Mouse (Mus musculus) embryonic facial prominence, embryonic 13.5 days (tissue): ENCODE data around the gene Naglu. TPM values are rescaled to one million over a fixed set of nuclear protein-coding genes. Genes with fewer than 3 reads are reported as not detected.

Experiments used
- ATAC-seq: fragments of 200-750 bp; cut with Nextera tagmentation; 2 replicates; pipeline ENCODE4 v1.8.0; 2017; ENCODE audit warnings: low read depth; ENCODE audit not compliant: insufficient number of reproducible peaks, insufficient read depth, low FRiP score, low TSS enrichment
- H3K27ac ChIP-seq: fragments of 300-500 bp; sonication (generic); 2 replicates; pipeline ENCODE4 v1.5.1; 2015; ENCODE audit warnings: moderate library complexity, mild to moderate bottlenecking, inconsistent platforms
- H3K27me3 ChIP-seq: fragments of 300-500 bp; sonication (generic); 2 replicates; pipeline ENCODE4 v1.6.1; 2015; ENCODE audit warnings: mild to moderate bottlenecking, inconsistent platforms
- H3K36me3 ChIP-seq: fragments of 300-500 bp; sonication (generic); 2 replicates; pipeline ENCODE4 v1.6.1; 2015; ENCODE audit warnings: mild to moderate bottlenecking, inconsistent platforms
- H3K4me1 ChIP-seq: fragments of 300-500 bp; sonication (generic); 2 replicates; pipeline ENCODE4 v1.6.1; 2015; ENCODE audit warnings: inconsistent platforms
- H3K4me2 ChIP-seq: fragments of 300-500 bp; sonication (generic); 2 replicates; pipeline ENCODE4 v1.6.1; 2015; ENCODE audit warnings: moderate library complexity, mild to moderate bottlenecking, inconsistent platforms
- H3K4me3 ChIP-seq: fragments of 300-500 bp; sonication (generic); 2 replicates; pipeline ENCODE4 v1.5.1; 2015; ENCODE audit warnings: mild to moderate bottlenecking, inconsistent platforms
- H3K9ac ChIP-seq: fragments of 300-500 bp; sonication (generic); 2 replicates; pipeline ENCODE4 v1.6.1; 2015; ENCODE audit warnings: mild to moderate bottlenecking, inconsistent platforms
- H3K9me3 ChIP-seq: fragments of 300-500 bp; sonication (generic); 2 replicates; pipeline ENCODE4 v1.6.1; 2016; ENCODE audit warnings: inconsistent platforms
- WGBS: fragments of 180-500 bp; shearing (Covaris S2); methylation state at CpG from one replicate; pipeline ENCODE4 v1.1.7; 2015; ENCODE audit warnings: mixed read lengths; 5-methylcytosine and 5-hydroxymethylcytosine counted together
- polyA plus RNA-seq: library from polyadenylated mRNA; unstranded; fragments of >200 nt; fragmentation: Nextera tagmentation; extraction: Ambion mirVana; gene quantifications from 2 replicates; pipeline ENCODE4 v1.2.1, GENCODE M21; 2015

The Naglu gene
- polyA plus RNA-seq, 1 experiment from 2014 or later = 9.0 TPM

DNA sequence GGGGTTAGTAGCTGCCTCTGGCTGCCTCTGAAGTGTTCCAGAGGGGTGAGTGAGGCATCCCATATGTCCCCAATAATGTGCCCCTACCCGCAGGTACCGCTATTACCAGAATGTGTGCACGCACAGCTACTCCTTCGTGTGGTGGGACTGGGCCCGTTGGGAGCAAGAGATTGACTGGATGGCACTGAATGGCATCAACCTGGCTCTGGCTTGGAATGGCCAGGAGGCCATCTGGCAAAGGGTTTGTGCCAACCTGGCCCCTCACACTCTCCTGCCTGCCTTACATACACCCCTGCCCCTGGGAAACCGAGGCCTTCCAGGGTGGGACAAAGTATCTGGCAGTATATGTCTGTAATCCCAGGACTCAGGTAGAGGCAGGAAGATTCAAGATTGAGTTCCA lies 1.2 kb downstream of the Naglu start:
- H3K27me3 ChIP-seq = peaks cover 32% of the 10 kb centered on the region
- peak overlapping the region; percentile 98 for H3K4me2 ChIP-seq
- no peak overlapping the region for H3K27ac ChIP-seq
- H3K36me3 ChIP-seq = no peaks in the 10 kb centered on the region
- no peak overlapping the region; the same call in 1 of the 2 replicates for H3K4me3 ChIP-seq
- 68% methylated on average over 6 of the region's 6 CpGs for WGBS
- H3K9me3 ChIP-seq = no peaks in the 10 kb centered on the region
- ATAC-seq = no peak
- peaks cover 21% of the 10 kb centered on the region for H3K4me1 ChIP-seq
- no peak overlapping the region for H3K9ac ChIP-seq

DNA sequence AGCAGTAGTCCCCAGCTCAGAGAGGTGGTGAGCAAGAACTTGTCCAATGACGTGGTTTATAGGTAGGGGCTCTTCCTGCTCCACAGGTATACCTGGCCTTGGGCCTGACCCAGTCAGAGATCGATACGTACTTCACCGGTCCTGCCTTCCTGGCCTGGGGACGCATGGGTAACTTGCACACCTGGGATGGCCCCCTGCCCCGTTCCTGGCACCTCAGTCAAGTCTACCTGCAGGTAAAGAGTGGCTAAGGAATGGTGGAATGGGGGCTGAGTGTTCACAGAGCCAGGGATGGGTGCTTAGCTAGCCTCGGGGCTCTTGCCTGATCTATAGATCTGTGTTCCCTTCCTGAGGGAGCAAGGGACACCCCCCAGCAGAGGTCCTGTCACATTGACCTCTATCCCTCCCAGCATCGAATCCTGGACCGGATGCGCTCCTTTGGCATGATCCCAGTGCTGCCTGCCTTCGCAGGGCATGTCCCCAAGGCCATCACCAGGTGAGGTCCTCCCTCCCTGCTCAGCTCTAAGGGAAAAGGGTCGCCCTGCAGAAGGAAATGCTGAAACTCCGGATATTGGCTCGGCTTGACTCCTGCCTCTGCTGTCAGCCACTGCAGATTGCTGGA lies 2.1 kb downstream of the Naglu start:
- Histone ChIP-seq H3K4me3 (no peak overlapping the region), H3K9ac (no peak overlapping the region), H3K27me3 (peaks cover 41% of the 10 kb centered on the region), H3K4me2 (no peak overlapping the region), H3K9me3 (no peaks in the 10 kb centered on the region), H3K4me1 (peaks cover 16% of the 10 kb centered on the region), H3K36me3 (no peaks in the 10 kb centered on the region), H3K27ac (no peak overlapping the region)
- no peak for ATAC-seq
- WGBS = 63% methylated on average over 14 of the region's 14 CpGs

DNA sequence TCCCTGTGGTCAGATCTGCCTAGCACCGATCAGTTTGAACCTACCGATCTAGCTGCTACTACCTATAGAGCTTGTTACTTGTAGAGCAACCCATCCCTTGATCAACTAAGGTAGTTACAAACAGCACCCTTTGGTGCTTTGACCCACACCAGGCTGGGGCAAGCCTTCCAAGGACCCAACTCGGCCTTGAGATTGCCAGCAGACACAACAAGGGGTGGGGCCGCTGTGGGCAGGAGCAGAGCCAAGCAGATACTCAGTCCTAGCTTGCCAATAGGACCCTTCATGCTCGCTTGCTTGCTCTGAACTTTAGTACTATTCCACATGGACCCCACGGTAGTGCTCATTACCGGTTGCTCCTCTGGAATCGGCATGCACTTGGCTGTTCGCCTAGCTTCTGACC lies 8.3 kb downstream of the Naglu start, which contains the start of gene Hsd17b1:
Gene Hsd17b1, plus strand, starts transcription at position 291 of the 400 bp plus-strand sequence.
- Histone ChIP-seq H3K27me3 (peaks cover 61% of the 10 kb centered on the region), H3K36me3 (no peaks in the 10 kb centered on the region), H3K4me3 (0 out of 2 replicates have a peak within 1 kb of the TSS, but pooled peaks have one; percentile 24), H3K4me1 (peaks cover 16% of the 10 kb centered on the region), H3K9ac (no peak within 1 kb of the TSS), H3K27ac (no peak within 1 kb of the TSS), H3K9me3 (no peaks in the 10 kb centered on the region), H3K4me2 (peak within 1 kb of the TSS; percentile 49; the same call in 1 of the 2 replicates)
- WGBS = 69% methylated on average over 9 of the region's 9 CpGs
- no peak for ATAC-seq

GRCm38 (mm10) chr11:101079746-101080145 lies 9.9 kb downstream of the Naglu start:
- ATAC-seq = no peak
- H3K36me3 ChIP-seq = peaks cover 3% of the 10 kb centered on the region; the same call in 1 of the 2 replicates
- 2% methylated on average over 27 of the region's 27 CpGs for WGBS
- peaks cover 24% of the 10 kb centered on the region for H3K4me1 ChIP-seq
- no peaks in the 10 kb centered on the region for H3K9me3 ChIP-seq
- H3K4me2 ChIP-seq = peak overlapping the region; percentile 49
- no peak overlapping the region for H3K27ac ChIP-seq
- H3K4me3 ChIP-seq = peak overlapping the region; percentile 24
- H3K27me3 ChIP-seq = peaks cover 58% of the 10 kb centered on the region
- peak overlapping the region; percentile 28; the same call in 1 of the 2 replicates for H3K9ac ChIP-seq

- Histone ChIP-seq H3K9me3 (no peaks in the 10 kb centered on the region), H3K27me3 (peaks cover 58% of the 10 kb centered on the region), H3K4me1 (peaks cover 24% of the 10 kb centered on the region), H3K27ac (no peak overlapping the region), H3K4me2 (no peak overlapping the region), H3K9ac (no peak overlapping the region), H3K4me3 (no peak overlapping the region), H3K36me3 (peaks cover 10% of the 10 kb centered on the region)
- no peak for ATAC-seq
- 51% methylated on average over 5 of the region's 5 CpGs for WGBS
Measured at GRCm38 (mm10) chr11:101080421-101080820, 10.6 kb downstream of the Naglu start.

DNA sequence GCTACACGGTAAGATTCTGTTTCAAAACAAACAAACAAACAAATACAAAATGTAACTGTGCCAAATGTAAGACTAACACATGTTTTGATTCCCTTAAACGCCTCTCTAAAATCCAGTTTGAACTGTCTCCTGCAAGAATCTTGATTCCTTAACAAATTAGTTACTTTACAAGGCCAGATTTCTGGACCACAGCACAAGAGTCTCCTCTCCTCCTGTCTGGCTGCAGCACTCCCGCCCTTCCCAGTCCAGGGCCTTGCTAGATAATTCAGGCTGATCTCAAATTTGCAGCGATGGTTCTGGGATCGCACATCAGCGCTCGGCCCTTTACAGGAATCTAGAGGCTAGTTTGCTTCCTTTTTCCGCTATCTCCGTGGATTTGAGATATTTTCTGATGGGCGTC lies 11.8 kb downstream of the Naglu start:
- H3K9ac ChIP-seq = peak overlapping the region; percentile 88
- H3K9me3 ChIP-seq = no peaks in the 10 kb centered on the region

DNA sequence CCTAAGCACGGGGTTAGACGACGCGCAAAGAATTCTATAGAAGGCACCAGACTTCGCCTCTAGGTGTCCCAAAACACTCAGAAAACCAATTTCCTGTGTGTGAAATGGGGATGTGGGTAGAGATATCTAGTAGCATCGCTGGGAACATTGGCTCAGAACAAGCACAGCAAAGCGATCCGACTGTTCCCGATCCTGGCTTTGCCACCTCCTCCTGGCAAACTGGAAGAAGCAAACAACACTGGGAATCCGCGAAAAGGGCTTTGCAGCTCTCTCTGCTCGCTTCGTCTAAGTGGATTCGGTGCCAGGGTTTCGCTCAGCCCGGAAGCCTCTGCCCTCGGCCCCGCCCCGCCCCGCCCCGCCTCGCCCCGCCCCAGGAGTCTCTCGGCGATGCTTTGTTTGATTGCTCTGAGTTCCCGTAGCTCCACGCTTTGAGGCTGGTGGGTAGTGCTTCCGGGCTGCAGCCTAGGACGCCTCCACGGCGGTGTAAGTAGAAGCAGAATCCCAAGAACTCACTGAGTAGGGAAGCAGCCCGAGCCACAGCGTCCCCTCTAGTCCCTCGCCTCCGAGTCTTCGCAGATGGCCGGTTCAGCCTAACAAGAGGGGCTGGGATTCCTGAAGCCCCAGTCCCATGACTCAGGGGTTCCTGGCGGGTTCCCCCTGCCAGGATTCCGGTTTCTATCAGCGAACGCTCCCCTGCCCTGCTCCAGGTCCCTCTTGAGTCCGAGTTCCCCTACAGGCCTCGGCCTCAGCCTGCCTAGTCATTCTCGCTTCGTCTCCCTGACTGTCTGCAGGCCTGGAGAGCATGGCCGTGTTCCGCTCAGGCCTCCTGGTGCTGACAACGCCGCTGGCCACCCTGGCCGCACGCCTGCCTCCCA lies 12.6 kb downstream of the Naglu start, which contains the start of gene Coasy:
Gene Coasy, plus strand, starts transcription at position 358 of the 875 bp plus-strand sequence.
- Histone ChIP-seq H3K9ac (peak within 1 kb of the TSS; percentile 88), H3K4me1 (peaks cover 34% of the 10 kb centered on the region), H3K4me2 (peak within 1 kb of the TSS; percentile 99), H3K9me3 (no peaks in the 10 kb centered on the region), H3K27ac (peak within 1 kb of the TSS; percentile 87), H3K36me3 (peaks cover 15% of the 10 kb centered on the region), H3K27me3 (peaks cover 44% of the 10 kb centered on the region), H3K4me3 (peak within 1 kb of the TSS; percentile 71)
- WGBS = 0% methylated on average over 51 of the region's 51 CpGs
- peak; percentile 84 for ATAC-seq

More for the DNA sequence above, 11.8 kb downstream of the Naglu start:
- peak overlapping the region; percentile 87; the same call in 1 of the 2 replicates for H3K27ac ChIP-seq
- peak overlapping the region; percentile 99 for H3K4me2 ChIP-seq
- H3K27me3 ChIP-seq = peaks cover 51% of the 10 kb centered on the region
- peaks cover 30% of the 10 kb centered on the region for H3K4me1 ChIP-seq
- H3K4me3 ChIP-seq = peak overlapping the region; percentile 71
- peaks cover 15% of the 10 kb centered on the region for H3K36me3 ChIP-seq
- no peak for ATAC-seq
- WGBS = 5% methylated on average over 10 of the region's 10 CpGs

DNA sequence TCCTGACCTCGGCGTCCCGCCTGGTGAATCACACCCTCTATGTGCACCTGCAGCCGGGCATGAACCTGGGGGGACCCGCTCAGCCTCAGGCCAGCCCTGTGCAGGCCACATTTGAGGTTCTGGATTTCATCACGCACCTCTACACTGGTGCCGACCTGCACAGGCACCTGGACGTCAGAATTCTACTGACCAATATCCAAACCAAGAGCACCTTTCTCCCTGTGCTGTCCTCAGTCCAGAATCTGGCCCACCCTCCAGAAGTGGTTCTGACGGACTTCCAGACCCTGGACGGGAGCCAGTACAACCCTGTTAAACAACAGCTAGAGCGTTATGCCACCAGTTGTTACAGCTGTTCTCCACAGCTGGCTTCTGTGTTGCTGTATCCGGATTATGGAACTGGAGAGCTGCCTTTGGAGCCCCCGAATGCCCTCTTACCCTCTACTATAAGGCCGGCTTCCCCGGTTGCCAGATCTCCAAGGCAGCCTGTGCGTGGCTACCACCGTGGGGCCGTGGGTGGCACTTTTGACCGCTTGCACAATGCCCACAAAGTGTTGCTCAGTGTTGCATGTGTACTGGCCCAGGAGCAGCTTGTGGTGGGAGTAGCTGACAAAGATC lies 13.4 kb downstream of the Naglu start:
- ATAC-seq = no peak
- Histone ChIP-seq H3K9ac (peak overlapping the region; percentile 88), H3K4me2 (peak overlapping the region; percentile 99), H3K4me1 (peaks cover 41% of the 10 kb centered on the region), H3K9me3 (no peaks in the 10 kb centered on the region), H3K36me3 (peaks cover 19% of the 10 kb centered on the region), H3K4me3 (peak overlapping the region; percentile 71), H3K27me3 (peaks cover 36% of the 10 kb centered on the region), H3K27ac (peak overlapping the region; percentile 87)
- 30% methylated on average over 19 of the region's 19 CpGs for WGBS

DNA sequence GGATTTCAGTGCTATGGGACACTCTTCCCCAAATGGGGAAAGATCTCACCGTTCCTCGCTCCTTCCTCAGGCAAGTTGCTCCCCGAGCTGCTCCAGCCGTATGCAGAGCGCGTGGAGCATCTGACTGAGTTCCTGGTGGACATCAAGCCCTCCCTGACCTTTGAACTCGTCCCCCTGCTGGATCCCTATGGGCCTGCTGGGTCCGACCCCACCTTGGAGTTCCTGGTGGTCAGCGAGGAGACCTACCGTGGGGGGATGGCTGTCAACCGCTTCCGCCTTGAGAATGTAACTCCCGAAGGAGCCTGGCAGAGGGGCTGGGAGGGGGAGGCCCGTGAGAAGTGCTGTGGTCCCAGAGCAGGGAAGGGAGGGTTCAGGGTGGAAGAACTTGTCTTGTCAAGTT lies 14.4 kb downstream of the Naglu start:
- Histone ChIP-seq H3K4me3 (no peak overlapping the region), H3K36me3 (peaks cover 27% of the 10 kb centered on the region), H3K9ac (0 out of 2 replicates have a peak overlapping the region, but pooled peaks have one; percentile 88), H3K27ac (no peak overlapping the region), H3K27me3 (peaks cover 26% of the 10 kb centered on the region), H3K4me2 (no peak overlapping the region; the same call in 1 of the 2 replicates), H3K4me1 (peaks cover 42% of the 10 kb centered on the region), H3K9me3 (no peaks in the 10 kb centered on the region)
- 82% methylated on average over 14 of the region's 14 CpGs for WGBS
- ATAC-seq = no peak

DNA sequence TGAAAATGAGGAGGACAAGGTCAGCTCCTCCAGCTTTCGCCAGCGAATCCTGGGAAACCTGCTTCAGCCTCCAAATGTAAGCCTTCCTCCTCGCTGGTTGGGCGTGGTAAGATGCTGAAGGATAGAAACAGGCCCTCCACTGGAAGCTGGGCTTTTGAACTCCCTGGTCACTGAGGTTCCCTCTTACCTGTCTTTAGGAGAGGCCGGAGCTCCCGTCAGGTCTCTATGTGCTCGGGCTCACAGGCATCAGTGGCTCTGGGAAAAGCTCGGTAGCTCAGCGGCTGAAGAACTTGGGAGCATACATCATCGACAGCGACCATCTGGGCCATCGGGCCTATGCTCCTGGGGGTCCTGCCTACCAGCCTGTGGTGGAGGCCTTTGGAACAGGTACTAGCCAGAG lies 15.0 kb downstream of the Naglu start:
- H3K4me3 ChIP-seq = no peak overlapping the region

More for the DNA sequence above, 15.0 kb downstream of the Naglu start:
- no peak for ATAC-seq
- peaks cover 33% of the 10 kb centered on the region for H3K36me3 ChIP-seq
- no peaks in the 10 kb centered on the region for H3K9me3 ChIP-seq
- 0 out of 2 replicates have a peak overlapping the region, but pooled peaks have one; percentile 7 for H3K27ac ChIP-seq
- H3K4me2 ChIP-seq = no peak overlapping the region
- peaks cover 20% of the 10 kb centered on the region for H3K27me3 ChIP-seq
- H3K4me1 ChIP-seq = peaks cover 36% of the 10 kb centered on the region
- WGBS = 92% methylated on average over 12 of the region's 12 CpGs
- no peak overlapping the region for H3K9ac ChIP-seq
